Mouse (Mus musculus) myocyte (in vitro differentiated cells): ENCODE measurements around the gene Timm23. TPM values are rescaled to one million over a fixed set of nuclear protein-coding genes. Genes with fewer than 3 reads are reported as not detected.
A peak's percentile ranks its signal among the peaks of the same experiment; 100 is the strongest.

Experiments
- H3K27me3 ChIP-seq: one replicate; pipeline ENCODE4 v1.6.1; 2011; ENCODE audit not compliant: control insufficient read depth, insufficient read depth, insufficient read length
- H3K36me3 ChIP-seq: one replicate; pipeline ENCODE4 v1.6.1; 2011; ENCODE audit not compliant: control insufficient read depth, insufficient read depth
- H3K4me2 ChIP-seq: one replicate; pipeline ENCODE4 v1.6.1; 2011; ENCODE audit warnings: low read depth, control low read depth
- H3K4me3 ChIP-seq: one replicate; pipeline ENCODE4 v1.5.1; 2011; ENCODE audit warnings: mild to moderate bottlenecking, control low read depth, moderate library complexity
- H3K79me2 ChIP-seq: one replicate; pipeline ENCODE4 v1.6.1; 2011; ENCODE audit not compliant: control insufficient read depth, insufficient read depth
- H3ac ChIP-seq: one replicate; pipeline ENCODE4 v1.6.1; 2011; ENCODE audit not compliant: control insufficient read depth, insufficient read length
- CEBPB ChIP-seq: IDR thresholded peaks from 2 replicates; pipeline ENCODE4 v1.6.1; 2011; ENCODE audit warnings: mild to moderate bottlenecking, moderate library complexity; ENCODE audit not compliant: poor library complexity, insufficient read depth, severe bottlenecking
- E2F4 ChIP-seq: IDR thresholded peaks from one replicate; pipeline ENCODE4 v1.6.1; 2011; ENCODE audit warnings: mild to moderate bottlenecking, control low read depth, moderate library complexity; ENCODE audit not compliant: insufficient read depth
- MAX ChIP-seq: IDR thresholded peaks from one replicate; pipeline ENCODE4 v1.6.1; 2011; ENCODE audit warnings: low read depth, mild to moderate bottlenecking, control low read depth
- MYOD1 ChIP-seq, 3 experiments: IDR thresholded peaks; one replicate each; pipeline ENCODE4 v1.6.1; 2011; ENCODE audit warnings: control low read depth in 2 of 3, low read depth in 2 of 3, mild to moderate bottlenecking in 2 of 3, moderate library complexity in 1 of 3; ENCODE audit not compliant: insufficient read length in 2 of 3, control insufficient read depth in 1 of 3
- MYOG ChIP-seq, 3 experiments: IDR thresholded peaks; one replicate each; pipeline ENCODE4 v1.6.1; 2011; ENCODE audit warnings: control low read depth in 2 of 3, low read depth in 2 of 3, mild to moderate bottlenecking in 2 of 3; ENCODE audit not compliant: insufficient read length in 2 of 3, control insufficient read depth in 1 of 3, insufficient read depth in 1 of 3
- POLR2A ChIP-seq: IDR thresholded peaks from one replicate; pipeline ENCODE4 v1.6.1; 2011; ENCODE audit warnings: low read depth, mild to moderate bottlenecking, control low read depth, moderate library complexity; ENCODE audit not compliant: insufficient read length
- POLR2AphosphoS2 ChIP-seq: IDR thresholded peaks from one replicate; pipeline ENCODE4 v1.6.1; 2011; ENCODE audit warnings: low read depth, control low read depth; ENCODE audit not compliant: insufficient read length
- REST ChIP-seq: IDR thresholded peaks from one replicate; pipeline ENCODE4 v1.6.1; 2011; ENCODE audit warnings: mild to moderate bottlenecking, control low read depth, moderate library complexity; ENCODE audit not compliant: insufficient read depth, insufficient read length
- SRF ChIP-seq: IDR thresholded peaks from one replicate; pipeline ENCODE4 v1.6.1; 2011; ENCODE audit warnings: low read depth; ENCODE audit not compliant: control insufficient read depth, insufficient read length
- TCF12 ChIP-seq: IDR thresholded peaks from one replicate; pipeline ENCODE4 v1.6.1; 2011; ENCODE audit warnings: mild to moderate bottlenecking, control low read depth; ENCODE audit not compliant: poor library complexity, insufficient read depth, severe bottlenecking
- TCF3 ChIP-seq: IDR thresholded peaks from one replicate; pipeline ENCODE4 v1.6.1; 2011; ENCODE audit warnings: low read depth, control low read depth; ENCODE audit not compliant: insufficient read length
- USF1 ChIP-seq: IDR thresholded peaks from one replicate; pipeline ENCODE4 v1.6.1; 2011; ENCODE audit warnings: low read depth, mild to moderate bottlenecking, control low read depth, moderate library complexity
- polyA plus RNA-seq: library from polyadenylated mRNA; unstranded; fragments of >200 nt; fragmentation: generic; extraction: Trizol; gene quantifications from one replicate; pipeline ENCODE4 v1.2.1, GENCODE M21; 2012; ENCODE audit warnings: missing spikeins

Timm23 gene
- polyA plus RNA-seq, 1 experiment: 242 TPM

DNA sequence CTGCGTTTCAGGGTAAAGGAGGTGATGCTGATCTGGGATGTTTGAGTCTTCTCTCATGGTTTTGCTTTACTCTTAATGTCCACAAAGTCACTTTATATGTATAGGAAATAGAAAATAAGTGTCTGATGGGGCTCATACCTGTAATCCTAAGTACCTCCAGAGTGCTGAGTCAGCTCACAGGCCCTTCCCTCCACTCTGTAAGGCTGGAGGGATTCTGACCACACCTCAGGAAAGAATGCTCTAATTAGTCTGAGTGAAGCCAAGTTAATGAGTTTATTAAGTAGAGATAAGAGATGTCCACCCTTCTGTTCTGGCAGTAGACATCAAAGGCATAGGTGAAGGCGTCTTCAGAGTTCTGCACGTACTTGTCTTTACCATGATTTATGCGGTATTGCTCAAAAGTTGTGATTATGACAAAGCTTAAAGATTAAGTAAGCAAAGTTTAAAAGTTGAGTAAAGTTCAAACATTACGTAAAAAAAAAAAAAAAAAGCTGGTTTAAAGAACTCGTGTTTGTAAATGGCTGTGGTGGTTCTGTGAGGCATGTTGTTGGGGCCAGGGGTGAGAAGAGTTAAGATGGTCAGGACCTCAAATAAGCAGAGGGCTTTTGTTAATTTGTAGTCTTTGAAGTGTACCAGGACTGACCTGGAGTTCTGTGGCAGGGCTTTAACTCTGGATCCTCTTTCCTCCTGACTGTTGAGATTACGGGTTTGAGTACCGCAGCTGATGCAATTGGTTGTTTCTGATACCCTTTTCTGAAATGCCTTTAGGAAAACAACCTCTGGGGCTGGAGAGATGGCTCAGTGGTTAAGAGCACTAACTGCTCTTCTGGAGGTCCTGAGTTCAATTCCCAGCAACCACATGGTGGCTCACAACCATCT lies 37.3 kb downstream of the Timm23 start:
- Histone ChIP-seq H3K4me3 (peak overlapping the region; percentile 27), H3K4me2 (peak overlapping the region; percentile 65), H3K36me3 (no peaks in the 10 kb centered on the region), H3K79me2 (peaks cover 87% of the 10 kb centered on the region), H3ac (no peak overlapping the region), H3K27me3 (no peaks in the 10 kb centered on the region)
- no peak for TF ChIP-seq TCF12
- no peak for TF ChIP-seq MYOD1 (IDR thresholded peaks at IDR 0.05; ENCODE audit: control insufficient read depth in 1 of 3, insufficient read length in 2 of 3, low read depth in 2 of 3)
- no peak for TF ChIP-seq TCF3

DNA sequence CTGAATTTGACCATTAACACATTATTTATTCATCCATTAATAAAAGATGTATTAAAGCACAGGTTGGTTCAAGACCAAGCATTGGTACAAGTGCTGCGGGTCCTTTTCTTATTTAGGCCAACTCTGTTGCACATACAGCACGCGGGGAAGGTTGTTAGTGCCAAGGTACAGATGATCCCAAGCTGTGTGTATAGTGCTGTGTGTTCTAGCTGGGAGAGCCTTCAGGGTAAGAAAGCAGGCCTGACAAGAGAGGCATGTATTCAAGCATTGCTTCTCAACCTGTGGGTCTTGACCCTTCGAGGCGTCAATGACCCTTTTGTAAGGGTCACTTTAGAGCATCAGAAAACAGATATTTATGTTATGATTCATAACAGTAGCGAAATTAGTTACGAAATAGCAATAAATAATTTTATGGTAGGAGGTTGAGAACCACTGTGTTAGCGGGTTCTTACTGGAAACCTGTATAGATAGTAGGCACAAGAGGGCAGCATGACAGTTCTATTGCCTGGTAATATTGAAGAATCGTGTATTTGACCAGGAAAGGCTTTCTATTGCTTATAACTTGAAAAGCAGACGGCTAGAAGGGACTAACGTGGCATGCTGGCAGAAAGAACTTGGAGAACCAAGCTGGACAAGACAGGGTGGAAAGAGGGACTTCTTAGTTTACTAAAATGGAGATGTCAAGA lies 38.4 kb downstream of the Timm23 start:
- H3K36me3 ChIP-seq: no peaks in the 10 kb centered on the region
- TF ChIP-seq MYOG (IDR thresholded peaks at IDR 0.05; ENCODE audit: control insufficient read depth in 1 of 3, insufficient read depth in 1 of 3, insufficient read length in 2 of 3, low read depth in 2 of 3) (no peak), POLR2AphosphoS2 (no peak), E2F4 (no peak), POLR2A (no peak), USF1 (no peak), MAX (no peak), TCF12 (no peak), SRF (no peak)
- no peak overlapping the region for H3K4me2 ChIP-seq
- no peaks in the 10 kb centered on the region for H3K27me3 ChIP-seq
- no peak overlapping the region for H3K4me3 ChIP-seq
- H3K79me2 ChIP-seq: peaks cover 77% of the 10 kb centered on the region
- no peak overlapping the region for H3ac ChIP-seq

GRCm38 (mm10) chr14:32162231-32162630 lies 39.5 kb downstream of the Timm23 start:
- Histone ChIP-seq H3ac (no peak overlapping the region), H3K79me2 (peaks cover 66% of the 10 kb centered on the region), H3K27me3 (no peaks in the 10 kb centered on the region), H3K4me2 (no peak overlapping the region), H3K4me3 (no peak overlapping the region), H3K36me3 (no peaks in the 10 kb centered on the region)
- TF ChIP-seq MYOD1 (IDR thresholded peaks at IDR 0.05; ENCODE audit: control insufficient read depth in 1 of 3, insufficient read length in 2 of 3, low read depth in 2 of 3) (no peak), CEBPB (no peak), TCF3 (no peak), POLR2A (no peak), SRF (no peak), MAX (no peak), POLR2AphosphoS2 (no peak), REST (no peak), TCF12 (no peak), USF1 (no peak), MYOG (IDR thresholded peaks at IDR 0.05; ENCODE audit: control insufficient read depth in 1 of 3, insufficient read depth in 1 of 3, insufficient read length in 2 of 3, low read depth in 2 of 3) (no peak), E2F4 (no peak)

GRCm38 (mm10) chr14:32161090-32161885 lies 40.4 kb downstream of the Timm23 start:
- Histone ChIP-seq H3K79me2 (peaks cover 57% of the 10 kb centered on the region), H3K36me3 (no peaks in the 10 kb centered on the region), H3K4me3 (peak overlapping the region; percentile 77), H3K4me2 (peak overlapping the region; percentile 92), H3ac (no peak overlapping the region), H3K27me3 (no peaks in the 10 kb centered on the region)
- TF ChIP-seq CEBPB (no peak), USF1 (no peak), TCF12 (no peak), MAX (no peak), REST (no peak), MYOD1 (IDR thresholded peaks at IDR 0.05; ENCODE audit: control insufficient read depth in 1 of 3, insufficient read length in 2 of 3, low read depth in 2 of 3) (no peak), TCF3 (no peak), POLR2AphosphoS2 (no peak), E2F4 (no peak), MYOG (IDR thresholded peaks at IDR 0.05; ENCODE audit: control insufficient read depth in 1 of 3, insufficient read depth in 1 of 3, insufficient read length in 2 of 3, low read depth in 2 of 3) (no peak), SRF (no peak), POLR2A (no peak)
